Mouse (Mus musculus): ENCODE results near the gene Tmem183a. TPM values are rescaled to one million over a fixed set of nuclear protein-coding genes. Genes with fewer than 3 reads are reported as not detected.

Gene Tmem183a
- total and polyA plus RNA-seq, 3 experiments: 41.5 to 73.6 (median 61.1) TPM

- peaks cover 28% of the 10 kb centered on the region for H3K79me2 ChIP-seq (replicated peaks; ENCODE audit: control insufficient read depth, extremely low read depth, insufficient read depth, poor library complexity, severe bottlenecking)
- H3K4me3 ChIP-seq (replicated peaks in 1 of 3; ENCODE audit: low read depth in 2 of 3, low read length in 2 of 3, poor library complexity in 1 of 3): no peak overlapping the region
- H3K9me3 ChIP-seq (replicated peaks; ENCODE audit: low read length): no peaks in the 10 kb centered on the region
- no peak overlapping the region for H3K4me2 ChIP-seq (ENCODE audit: insufficient read depth, low read depth, poor library complexity, severe bottlenecking)
- no peaks in the 10 kb centered on the region for H3K27me3 ChIP-seq (replicated peaks)
- in situ Hi-C loops (cut with MboI; ENCODE audit: low pct_ligation_motif_present, low pct_unique_long_range_greater_than_20kb, low sequenced_read_pairs) (no loop called here), dilution Hi-C loops (cut with MboI; ENCODE audit: extremely low pct_ligation_motif_present, extremely low pct_unique_long_range_greater_than_20kb, low sequenced_read_pairs) (no loop called here)
- DNase-seq (ENCODE audit: extremely low read depth): no peak
- TF ChIP-seq POLR2A (IDR thresholded peaks at IDR 0.05; ENCODE audit: low read depth, low read length): no peak
- TF ChIP-seq MAFK (IDR thresholded peaks at IDR 0.05; ENCODE audit: insufficient replicate concordance, low read length): no peak
- no peak for TF ChIP-seq JUN (IDR thresholded peaks at IDR 0.05; ENCODE audit: insufficient read depth, low read depth, low read length)
- no peak for TF ChIP-seq TCF12 (IDR thresholded peaks at IDR 0.05; ENCODE audit: low read depth, low read length)
- TF ChIP-seq NELFE (IDR thresholded peaks at IDR 0.05; ENCODE audit: low read depth, low read length): no peak
- no peak for TF ChIP-seq IRF4 (IDR thresholded peaks at IDR 0.05; ENCODE audit: low read depth, low read length)
- no peak for TF ChIP-seq USF2 (conservative IDR thresholded peaks at IDR 0.05; ENCODE audit: low read depth, low read length)
- no peak for TF ChIP-seq BHLHE40 (IDR thresholded peaks at IDR 0.05; ENCODE audit: low read depth, low read length)
- no peak for TF ChIP-seq PAX5 (IDR thresholded peaks at IDR 0.05; ENCODE audit: low read length)
- no peak for TF ChIP-seq MAZ (IDR thresholded peaks at IDR 0.05; ENCODE audit: low read depth, low read length)
- TF ChIP-seq MAX (IDR thresholded peaks at IDR 0.05; ENCODE audit: low read length): no peak
- no peak for TF ChIP-seq SIN3A (IDR thresholded peaks at IDR 0.05; ENCODE audit: low read length)
- no peak for TF ChIP-seq MEF2A (IDR thresholded peaks at IDR 0.05; ENCODE audit: borderline replicate concordance, low read depth, low read length)
- TF ChIP-seq E2F4 (IDR thresholded peaks at IDR 0.05; ENCODE audit: insufficient replicate concordance, low read depth, low read length): no peak
- TF ChIP-seq HCFC1 (IDR thresholded peaks at IDR 0.05; ENCODE audit: low read depth, low read length): no peak
- peaks cover 2 to 13% of the 10 kb centered on the region in 2 experiments; a peak in 3 of 4 replicates for H3K4me1 ChIP-seq (ENCODE audit: control insufficient read depth in 1 of 2, insufficient read depth in 2 of 2)
- peaks cover 50 to 74% of the 10 kb centered on the region in 2 experiments for H3K36me3 ChIP-seq (replicated peaks in 1 of 2; ENCODE audit: control insufficient read depth in 1 of 2, insufficient read depth in 1 of 2, low read length in 1 of 2)
- H3K9ac ChIP-seq (ENCODE audit: insufficient read depth, low read depth): no peak overlapping the region
- no peak overlapping the region for H3K27ac ChIP-seq (ENCODE audit: insufficient read depth, low read depth)
Measured at GRCm38 (mm10) chr1:134357461-134357860, 4.3 kb downstream of the Tmem183a start.

GRCm38 (mm10) chr1:134353326-134353725, 8.5 kb downstream of the Tmem183a start:
- Histone ChIP-seq H3K9ac (ENCODE audit: insufficient read depth, low read depth) (no peak overlapping the region), H3K4me2 (ENCODE audit: insufficient read depth, low read depth, poor library complexity, severe bottlenecking) (no peak overlapping the region), H3K4me3 (replicated peaks in 1 of 3; ENCODE audit: low read depth in 2 of 3, low read length in 2 of 3, poor library complexity in 1 of 3) (no peak overlapping the region), H3K36me3 (replicated peaks in 1 of 2; ENCODE audit: control insufficient read depth in 1 of 2, insufficient read depth in 1 of 2, low read length in 1 of 2) (peaks cover 69 to 90% of the 10 kb centered on the region in 2 experiments), H3K27me3 (replicated peaks) (no peaks in the 10 kb centered on the region), H3K4me1 (ENCODE audit: control insufficient read depth in 1 of 2, insufficient read depth in 2 of 2) (no peaks in the 10 kb centered on the region), H3K9me3 (replicated peaks; ENCODE audit: low read length) (no peaks in the 10 kb centered on the region), H3K27ac (ENCODE audit: insufficient read depth, low read depth) (no peak overlapping the region), H3K79me2 (replicated peaks; ENCODE audit: control insufficient read depth, extremely low read depth, insufficient read depth, poor library complexity, severe bottlenecking) (peaks cover 4% of the 10 kb centered on the region)
- no peak for TF ChIP-seq USF1 (IDR thresholded peaks at IDR 0.05; ENCODE audit: low read depth, low read length)
- no peak for TF ChIP-seq ZKSCAN1 (IDR thresholded peaks at IDR 0.05; ENCODE audit: borderline replicate concordance, low read depth, low read length)
- TF ChIP-seq SMC3 (IDR thresholded peaks at IDR 0.05; ENCODE audit: low read depth, low read length): no peak
- no peak for DNase-seq (ENCODE audit: extremely low read depth)
- dilution Hi-C loops (cut with MboI; ENCODE audit: extremely low pct_ligation_motif_present, extremely low pct_unique_long_range_greater_than_20kb, low sequenced_read_pairs) (no loop called here), in situ Hi-C loops (cut with MboI; ENCODE audit: low pct_ligation_motif_present, low pct_unique_long_range_greater_than_20kb, low sequenced_read_pairs) (no loop called here)

Data from CH12.LX (cell line).